ENCODE assay signal across 18 mouse cellular contexts in the genomic region with DNA sequence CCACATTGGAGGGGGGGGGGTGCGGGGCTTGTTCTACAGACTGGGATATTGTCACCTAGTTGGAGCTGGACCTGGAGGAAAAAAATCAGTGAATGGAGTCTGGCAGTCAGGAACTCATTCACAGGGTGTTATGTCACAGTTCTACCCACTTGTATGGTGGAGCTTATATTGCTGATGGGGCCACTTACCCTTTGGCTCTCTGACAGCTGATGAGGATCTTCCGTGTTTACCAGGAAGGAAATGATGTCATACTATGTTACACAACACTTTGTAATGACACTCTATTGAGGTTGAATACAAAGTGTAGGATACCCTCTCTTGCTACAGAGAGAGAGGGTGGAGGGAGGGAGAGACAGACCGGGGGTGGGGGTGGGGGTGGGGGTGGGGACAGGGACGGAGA.
A peak's percentile ranks its signal among the peaks of the same experiment; 100 is the strongest.
DNase-seq lines count a peak whose midpoint lies in the region; ATAC-seq lines count a peak whose summit lies in the region.
"Had no signal": no experiment of that assay in that cellular context is flagged by ENCODE, and none has a peak within 500 bp of the region (broad histone marks: within the 10 kb centered on the region; RNA-seq: fewer than 3 reads in every experiment).

No protein-coding gene starts in this region.

- H3K9me3 ChIP-seq in heart, embryonic 11.5 days (replicated peaks; ENCODE audit: control insufficient read depth, low read length) = no peaks in the 10 kb centered on the region
- H3K9me3 ChIP-seq: embryonic facial prominence, embryonic 13.5 days; heart, embryonic 10.5 days; midbrain, embryonic 12.5 days had no signal

- H3K36me3 ChIP-seq in heart, embryonic 11.5 days (ENCODE audit: control insufficient read depth, insufficient read depth, low read length) = no peaks in the 10 kb centered on the region

- 0 out of 2 replicates have a peak, but pooled peaks have one; percentile 42 for ATAC-seq in heart, embryonic 11.5 days (replicated peaks; ENCODE audit: insufficient number of reproducible peaks, low FRiP score, low TSS enrichment)
- peak; percentile 85 for ATAC-seq in megakaryocyte, adult 5-6 weeks (ENCODE audit: poor library complexity, severe bottlenecking)

- no peak overlapping the region for H3K27ac ChIP-seq in heart, embryonic 11.5 days (ENCODE audit: low read depth, low read length)
- H3K27ac ChIP-seq: embryonic facial prominence, embryonic 13.5 days; heart, embryonic 10.5 days; midbrain, embryonic 12.5 days had no signal

- H3K4me1 ChIP-seq in heart, embryonic 11.5 days (ENCODE audit: control insufficient read depth, insufficient read depth, low read length) = no peaks in the 10 kb centered on the region
- H3K4me1 ChIP-seq: embryonic facial prominence, embryonic 13.5 days; heart, embryonic 10.5 days; midbrain, embryonic 12.5 days had no signal

- no peak overlapping the region for H3K4me3 ChIP-seq in heart, embryonic 11.5 days (ENCODE audit: low read depth, low read length)
- H3K4me3 ChIP-seq: embryonic facial prominence, embryonic 13.5 days; heart, embryonic 10.5 days; midbrain, embryonic 12.5 days had no signal

- 75% methylated on average over 4 of the region's 4 CpGs for WGBS in heart, embryonic 11.5 days (ENCODE audit: insufficient replicate concordance)

- H3K27me3 ChIP-seq in heart, embryonic 11.5 days (ENCODE audit: control insufficient read depth, insufficient read depth, low read length) = no peaks in the 10 kb centered on the region
- H3K27me3 ChIP-seq: embryonic facial prominence, embryonic 13.5 days; midbrain, embryonic 12.5 days had no signal

- no peak overlapping the region for H3K9ac ChIP-seq in heart, embryonic 11.5 days (ENCODE audit: low read depth, low read length)
- H3K9ac ChIP-seq: embryonic facial prominence, embryonic 13.5 days; midbrain, embryonic 12.5 days had no signal

- intact Hi-C loops in heart, postnatal 10 days (cut with DNase I) = no loop called here

- H3K4me2 ChIP-seq in heart, embryonic 11.5 days = no peak overlapping the region
- H3K4me2 ChIP-seq: embryonic facial prominence, embryonic 13.5 days; midbrain, embryonic 12.5 days had no signal

- DNase-seq in heart, postnatal 10 days = no peak
- peak; percentile 16 for DNase-seq in lung, postnatal 36 days
- no peak for DNase-seq in lung, postnatal 10 days
- peak; percentile 6 for DNase-seq in NIH3T3 (ENCODE audit: low read depth)
- DNase-seq in cerebellum, postnatal 10 days = no peak
- DNase-seq in urinary bladder, postnatal 36 days (ENCODE audit: low spot score in 2 of 2) = no peak
- DNase-seq: adrenal gland, postnatal 36 days; cerebellum, adult 8-10 months; gastrocnemius, postnatal 14 days; heart, postnatal 36 days; kidney, adult 9 months; right cerebral cortex, postnatal 14 days; thymus, adult 18-20 months had no signal

Comparison
In these comparisons a context has a peak if more than half of its experiments do, and no peak if none do; other contexts are left out.
1. DNase-seq: peak in lung, postnatal 36 days (single experiment) and NIH3T3 (single experiment); none in heart, postnatal 10 days (0 of 2), lung, postnatal 10 days (single experiment), cerebellum, postnatal 10 days (0 of 2) and urinary bladder, postnatal 36 days (0 of 2).